Mouse (Mus musculus) liver, embryonic 15.5 days (tissue): ENCODE results near the gene Car10. TPM values are rescaled to one million over a fixed set of nuclear protein-coding genes. Genes with fewer than 3 reads are reported as not detected.

Experiments used
- ATAC-seq: fragments of 200-750 bp; cut with Nextera tagmentation; 2 replicates; pipeline ENCODE4 v1.8.0; 2017; ENCODE audit warnings: moderate number of reproducible peaks, mild to moderate bottlenecking, moderate library complexity; ENCODE audit not compliant: insufficient read depth
- H3K27ac ChIP-seq: fragments of 300-500 bp; sonication (generic); replicated peaks from 2 replicates; pipeline ENCODE4 v1.5.1; 2015; ENCODE audit warnings: mild to moderate bottlenecking, inconsistent platforms
- H3K27me3 ChIP-seq: fragments of 300-500 bp; sonication (generic); 2 replicates; pipeline ENCODE4 v1.6.1; 2015; ENCODE audit warnings: mild to moderate bottlenecking, inconsistent platforms
- H3K36me3 ChIP-seq: fragments of 300-500 bp; sonication (generic); replicated peaks from 2 replicates; pipeline ENCODE4 v1.6.1; 2015; ENCODE audit warnings: moderate library complexity, mild to moderate bottlenecking, inconsistent platforms
- H3K4me1 ChIP-seq: fragments of 300-500 bp; sonication (generic); replicated peaks from 2 replicates; pipeline ENCODE4 v1.6.1; 2015; ENCODE audit warnings: inconsistent platforms
- H3K4me2 ChIP-seq: fragments of 300-500 bp; sonication (generic); 2 replicates; pipeline ENCODE4 v1.6.1; 2015; ENCODE audit warnings: moderate library complexity, mild to moderate bottlenecking, inconsistent platforms
- H3K4me3 ChIP-seq: fragments of 300-500 bp; sonication (generic); replicated peaks from 2 replicates; pipeline ENCODE4 v1.5.1; 2015; ENCODE audit warnings: mild to moderate bottlenecking, inconsistent platforms
- H3K9ac ChIP-seq: fragments of 300-500 bp; sonication (generic); 2 replicates; pipeline ENCODE4 v1.6.1; 2015; ENCODE audit warnings: moderate library complexity, mild to moderate bottlenecking, inconsistent platforms
- H3K9me3 ChIP-seq: fragments of 300-500 bp; sonication (generic); replicated peaks from 2 replicates; pipeline ENCODE4 v1.6.1; 2016; ENCODE audit warnings: inconsistent platforms
- WGBS: fragments of 180-500 bp; shearing (Covaris S2); methylation state at CpG from one replicate; pipeline ENCODE4 v1.1.7; 2015; ENCODE audit warnings: mixed read lengths; ENCODE audit not compliant: insufficient replicate concordance; 5-methylcytosine and 5-hydroxymethylcytosine counted together
- polyA plus RNA-seq: library from polyadenylated mRNA; unstranded; fragments of >200 nt; fragmentation: Nextera tagmentation; extraction: Ambion mirVana; gene quantifications from 2 replicates; pipeline ENCODE4 v1.2.1, GENCODE M21; 2015

Car10 gene
- polyA plus RNA-seq, 1 experiment from 2014 or later, result not detected

DNA sequence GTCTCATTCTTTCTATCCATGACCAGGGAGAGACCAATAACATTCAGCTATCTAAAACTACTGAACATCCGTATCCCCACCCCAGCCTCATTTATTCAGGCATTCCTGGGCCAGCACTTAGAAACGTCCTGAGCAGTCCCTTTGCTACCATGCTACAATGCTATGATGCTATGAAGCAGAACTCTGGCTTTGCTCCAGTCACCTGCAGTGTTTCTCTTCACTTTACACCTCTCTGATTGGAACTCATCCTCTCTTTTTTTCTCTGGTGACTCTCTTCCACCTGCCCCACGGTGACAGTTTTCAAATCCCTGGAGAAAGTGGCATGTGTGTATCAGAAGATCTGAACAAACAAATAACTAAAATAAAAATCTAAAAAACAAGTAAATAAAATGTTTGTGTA is 541.6 kb downstream of the Car10 start:
- WGBS, result 49% methylated on average over 3 of the region's 3 CpGs
- Histone ChIP-seq H3K4me1 (no peaks in the 10 kb centered on the region), H3K27me3 (no peaks in the 10 kb centered on the region), H3K4me2 (no peak overlapping the region), H3K27ac (no peak overlapping the region), H3K9me3 (no peaks in the 10 kb centered on the region), H3K4me3 (no peak overlapping the region), H3K9ac (no peak overlapping the region), H3K36me3 (no peaks in the 10 kb centered on the region)
- ATAC-seq, result no peak

- 61% methylated on average over 5 of the region's 5 CpGs for WGBS
- Histone ChIP-seq H3K27ac (no peak overlapping the region), H3K36me3 (no peaks in the 10 kb centered on the region), H3K27me3 (no peaks in the 10 kb centered on the region), H3K9ac (no peak overlapping the region), H3K9me3 (no peaks in the 10 kb centered on the region), H3K4me1 (no peaks in the 10 kb centered on the region), H3K4me3 (no peak overlapping the region), H3K4me2 (no peak overlapping the region)
- ATAC-seq, result no peak
Measured at GRCm38 (mm10) chr11:93640954-93641353, 543.1 kb downstream of the Car10 start.

DNA sequence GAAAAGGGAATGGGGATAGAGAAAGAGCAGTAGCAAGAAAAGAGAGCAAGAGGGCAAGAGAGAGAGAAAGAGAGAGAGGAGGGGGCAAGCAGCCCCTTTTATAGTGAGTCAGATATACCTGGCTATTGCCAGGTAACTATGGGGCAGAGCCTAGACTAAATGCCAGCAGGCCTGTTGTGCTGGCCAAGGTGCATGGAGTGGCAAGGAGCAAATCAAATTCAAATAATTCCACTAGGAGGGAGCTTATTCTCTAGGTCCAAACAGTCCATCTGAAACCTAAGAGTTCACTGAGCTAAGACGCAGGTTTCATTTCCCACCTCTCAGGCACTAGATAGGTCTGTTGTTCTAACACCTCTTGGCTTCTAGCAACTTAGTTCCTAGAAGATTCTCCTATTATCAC is 544.5 kb downstream of the Car10 start:
- ATAC-seq, result no peak
- Histone ChIP-seq H3K9me3 (no peaks in the 10 kb centered on the region), H3K4me2 (no peak overlapping the region), H3K27me3 (no peaks in the 10 kb centered on the region), H3K9ac (no peak overlapping the region), H3K4me1 (no peaks in the 10 kb centered on the region), H3K27ac (no peak overlapping the region), H3K4me3 (no peak overlapping the region), H3K36me3 (no peaks in the 10 kb centered on the region)
- 72% methylated on average over 1 of the region's 1 CpGs for WGBS

DNA sequence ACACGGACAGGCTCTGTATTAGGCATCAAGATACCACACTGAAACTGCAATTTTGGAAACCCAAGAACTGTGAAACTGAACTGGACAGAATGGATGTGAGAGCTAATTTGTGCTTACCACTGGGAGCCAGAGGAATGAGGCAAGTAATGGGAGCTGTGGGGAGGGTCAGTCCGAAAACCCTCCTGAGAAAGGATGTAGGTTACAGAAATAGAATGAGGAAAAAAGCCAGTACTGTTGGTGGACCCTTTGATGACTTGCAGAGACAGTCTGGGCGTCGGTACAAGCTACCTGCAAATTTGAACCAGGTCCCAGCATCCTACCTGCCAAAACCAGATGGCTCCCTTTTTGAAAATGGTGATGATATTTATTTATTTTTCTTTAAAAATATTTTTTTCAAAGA is 545.2 kb downstream of the Car10 start:
- no peak overlapping the region for H3K9ac ChIP-seq
- no peak overlapping the region for H3K4me2 ChIP-seq
- no peak overlapping the region for H3K4me3 ChIP-seq
- no peak for ATAC-seq
- H3K36me3 ChIP-seq, result no peaks in the 10 kb centered on the region
- no peaks in the 10 kb centered on the region for H3K27me3 ChIP-seq
- no peaks in the 10 kb centered on the region for H3K4me1 ChIP-seq
- H3K27ac ChIP-seq, result no peak overlapping the region
- H3K9me3 ChIP-seq, result no peaks in the 10 kb centered on the region
- 65% methylated on average over 4 of the region's 4 CpGs for WGBS

- H3K27me3 ChIP-seq, result no peaks in the 10 kb centered on the region
- no peak for ATAC-seq
- no peak overlapping the region for H3K9ac ChIP-seq
- H3K4me3 ChIP-seq, result no peak overlapping the region
- H3K9me3 ChIP-seq, result no peaks in the 10 kb centered on the region
- H3K4me2 ChIP-seq, result no peak overlapping the region
- H3K27ac ChIP-seq, result no peak overlapping the region
- H3K4me1 ChIP-seq, result no peaks in the 10 kb centered on the region
- WGBS, result 75% methylated on average over 9 of the region's 9 CpGs
- H3K36me3 ChIP-seq, result no peaks in the 10 kb centered on the region
Measured at GRCm38 (mm10) chr11:93643436-93643835, 545.6 kb downstream of the Car10 start.

DNA sequence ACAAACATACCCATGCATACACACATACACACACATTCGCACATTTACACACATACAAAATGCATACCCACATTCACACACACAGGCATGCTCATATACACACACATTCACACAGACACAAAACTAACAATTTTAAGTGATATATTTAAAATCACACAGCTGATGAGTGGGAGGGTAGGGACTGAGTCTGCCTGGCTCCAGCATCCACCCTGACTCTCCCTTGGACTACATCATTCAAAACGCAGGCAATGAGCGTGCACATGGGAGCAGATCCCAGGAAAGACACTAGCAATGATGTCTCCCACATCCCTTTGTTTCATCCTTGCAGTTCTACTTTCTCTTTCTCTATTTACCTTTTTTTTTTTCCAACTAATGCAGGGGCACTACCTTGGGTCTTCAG is 548.4 kb downstream of the Car10 start:
- no peaks in the 10 kb centered on the region for H3K9me3 ChIP-seq
- no peak overlapping the region for H3K9ac ChIP-seq
- no peaks in the 10 kb centered on the region for H3K27me3 ChIP-seq
- no peak overlapping the region for H3K27ac ChIP-seq
- H3K36me3 ChIP-seq, result no peaks in the 10 kb centered on the region
- WGBS, result 68% methylated on average over 3 of the region's 3 CpGs
- no peaks in the 10 kb centered on the region for H3K4me1 ChIP-seq
- H3K4me2 ChIP-seq, result no peak overlapping the region
- no peak overlapping the region for H3K4me3 ChIP-seq
- no peak for ATAC-seq
